In the genomic region with DNA sequence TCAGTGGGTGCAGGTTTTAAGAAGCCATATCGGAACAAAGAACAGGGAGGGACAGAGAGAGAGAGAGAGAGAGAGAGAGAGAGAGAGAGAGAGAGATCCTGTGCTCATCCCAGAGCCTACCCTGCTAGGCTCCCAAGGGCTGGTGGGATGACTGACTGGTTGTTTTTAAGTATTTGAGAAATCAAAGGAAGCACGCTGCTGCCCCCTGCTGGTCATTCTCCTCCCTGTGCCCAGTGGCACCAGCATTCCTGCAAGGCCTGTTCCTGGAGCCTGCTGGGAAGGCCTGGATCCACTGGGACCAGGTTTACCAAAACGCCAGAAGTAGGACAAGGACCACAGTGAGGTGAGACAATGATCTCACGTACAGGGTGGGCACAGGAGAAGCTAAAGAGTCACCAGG, we compare ENCODE assay signal across 9 mouse cellular contexts. TPM values are rescaled to one million over a fixed set of nuclear protein-coding genes. Genes with fewer than 3 reads are reported as not detected.
DNase-seq lines count a peak whose midpoint lies in the region; ATAC-seq and TF ChIP-seq lines count a peak whose summit lies in the region.
"Had no signal": no experiment of that assay in that cellular context is flagged by ENCODE, and none has a peak within 500 bp of the region (broad histone marks: within the 10 kb centered on the region; RNA-seq: fewer than 3 reads in every experiment).

No protein-coding gene starts in this region.

- 15% methylated on average over 4 of the region's 4 CpGs for WGBS in lung, postnatal 0 days

- H3K4me3 ChIP-seq in ES-Bruce4 (ENCODE audit: low read depth, low read length), result no peak overlapping the region
- no peak overlapping the region for H3K4me3 ChIP-seq in lung, postnatal 0 days (ENCODE audit: low read depth, low read length)
- H3K4me3 ChIP-seq: lung, embryonic 15.5 days had no signal

- peak; percentile 96 for TF ChIP-seq CTCF in ES-Bruce4 (IDR thresholded peaks at IDR 0.05; ENCODE audit: low read depth, low read length)
- TF ChIP-seq CTCF in lung, postnatal 0 days (IDR thresholded peaks at IDR 0.05), result peak; percentile 89

- TF ChIP-seq POLR2A in ES-Bruce4 (IDR thresholded peaks at IDR 0.05; ENCODE audit: insufficient read depth, low read length), result no peak

- no peak overlapping the region for H3K27ac ChIP-seq in ES-Bruce4 (ENCODE audit: insufficient read depth, low read length)
- H3K27ac ChIP-seq in lung, postnatal 0 days (ENCODE audit: low read length), result no peak overlapping the region
- H3K27ac ChIP-seq: lung, embryonic 15.5 days had no signal

- no peaks in the 10 kb centered on the region for H3K27me3 ChIP-seq in ES-Bruce4 (ENCODE audit: control insufficient read depth, insufficient read depth, low read length, poor library complexity, severe bottlenecking)
- H3K27me3 ChIP-seq in lung, postnatal 0 days (replicated peaks; ENCODE audit: insufficient read depth, low read length), result no peaks in the 10 kb centered on the region
- H3K27me3 ChIP-seq: lung, embryonic 15.5 days had no signal

- H3K36me3 ChIP-seq in ES-Bruce4 (ENCODE audit: control insufficient read depth, insufficient read depth, low read length, poor library complexity, severe bottlenecking), result no peaks in the 10 kb centered on the region
- no peaks in the 10 kb centered on the region for H3K36me3 ChIP-seq in lung, postnatal 0 days (ENCODE audit: insufficient read depth, low read length)
- H3K36me3 ChIP-seq: lung, embryonic 15.5 days had no signal

- no peaks in the 10 kb centered on the region for H3K4me1 ChIP-seq in ES-Bruce4 (ENCODE audit: control insufficient read depth, insufficient read depth, low read length)
- no peaks in the 10 kb centered on the region for H3K4me1 ChIP-seq in lung, postnatal 0 days (ENCODE audit: insufficient read depth, low read depth, low read length)

- DNase-seq in adrenal gland, adult 8-10 months, result peak; percentile 68
- DNase-seq in embryo, embryonic 11 days, result peak; percentile 91
- peak; percentile 13 for DNase-seq in gonadal fat pad, adult 2 months (ENCODE audit: low read depth)
- peak; percentile 90 to 99 for DNase-seq in layer of hippocampus, adult 18-20 months (ENCODE audit: low spot score in 2 of 2)
- peak; percentile 87 for DNase-seq in lung, postnatal 0 days (ENCODE audit: low spot score)
- DNase-seq in right cerebral cortex, postnatal 36 days (ENCODE audit: low spot score in 2 of 2), result peak; percentile 91 to 92

- ATAC-seq in lung, postnatal 0 days, result 0 out of 2 replicates have a peak, but pooled peaks have one; percentile 44
- ATAC-seq in activated CD4-positive, CD25-positive, alpha-beta regulatory T cell, adult 4 months, result no peak

- no peaks in the 10 kb centered on the region for H3K9me3 ChIP-seq in ES-Bruce4 (replicated peaks; ENCODE audit: control insufficient read depth, insufficient read depth, low read length, poor library complexity, severe bottlenecking)
- no peaks in the 10 kb centered on the region for H3K9me3 ChIP-seq in lung, postnatal 0 days (ENCODE audit: low read length)
- H3K9me3 ChIP-seq: lung, embryonic 15.5 days had no signal

- H3K4me2 ChIP-seq in lung, postnatal 0 days (replicated peaks; ENCODE audit: low read depth, low read length), result no peak overlapping the region
- H3K4me2 ChIP-seq: lung, embryonic 15.5 days had no signal

- no peak for TF ChIP-seq EP300 in ES-Bruce4 (IDR thresholded peaks at IDR 0.05; ENCODE audit: insufficient read depth, low read depth, low read length)
- no peak for TF ChIP-seq EP300 in lung, postnatal 0 days (IDR thresholded peaks at IDR 0.05)

- no peak overlapping the region for H3K9ac ChIP-seq in ES-Bruce4 (ENCODE audit: low read depth, poor library complexity, severe bottlenecking)
- no peak overlapping the region for H3K9ac ChIP-seq in lung, postnatal 0 days (replicated peaks; ENCODE audit: low read depth)
- H3K9ac ChIP-seq: lung, embryonic 15.5 days had no signal

RNA-seq across cellular contexts. Expression of a gene that starts 26.7 kb away (rescaled TPM):
- polyA plus RNA-seq in ES-Bruce4 (2011; ENCODE audit: insufficient read depth, insufficient read length, low read depth, missing spikeins), result 4.0 and 4.1 TPM in 2 replicates
- 10 to 100 TPM in 2 of 4 experiments, 1 to 10 TPM in 2; 6.2 to 14.0 (median 10.4) TPM for total RNA-seq in adrenal gland, adult 8-10 months (2022)
- 4.6 and 6.3 TPM in 2 replicates for polyA plus RNA-seq in gonadal fat pad, adult 2 months (2012; rRNA removed)
- total RNA-seq in layer of hippocampus, adult 18-20 months (2021), result 10 to 100 TPM; 16.8 to 17.7 TPM
- 1.6 and 2.4 TPM in 2 replicates for polyA plus RNA-seq in lung, postnatal 0 days (2015; fragmentation: Nextera tagmentation; extraction: Ambion mirVana)
- polyA plus RNA-seq in activated CD4-positive, CD25-positive, alpha-beta regulatory T cell, adult 4 months (2017; shearing (Covaris generic)), result under 1 TPM in 1 of 2 experiments, not detected in 1; 0.08 TPM

RNA-seq across cellular contexts. Expression of a gene that starts 46.2 kb away (rescaled TPM):
- polyA plus RNA-seq in ES-Bruce4 (2011; ENCODE audit: insufficient read depth, insufficient read length, low read depth, missing spikeins), result 34.9 and 41.9 TPM in 2 replicates
- total RNA-seq in adrenal gland, adult 8-10 months (2022), result under 1 TPM in 3 of 4 experiments, not detected in 1; 0.49 to 0.99 (median 0.89) TPM
- 1.1 and 2.7 TPM in 2 replicates for polyA plus RNA-seq in gonadal fat pad, adult 2 months (2012; rRNA removed)
- 1 to 10 TPM; 2.7 to 4.5 TPM for total RNA-seq in layer of hippocampus, adult 18-20 months (2021)
- 13.5 and 18.3 TPM in 2 replicates for polyA plus RNA-seq in lung, postnatal 0 days (2015; fragmentation: Nextera tagmentation; extraction: Ambion mirVana)
- polyA plus RNA-seq in activated CD4-positive, CD25-positive, alpha-beta regulatory T cell, adult 4 months (2017; shearing (Covaris generic)), result under 1 TPM in 1 of 2 experiments, not detected in 1; 0.52 TPM

RNA-seq across cellular contexts. Expression of a gene that starts 48.0 kb away (rescaled TPM):
- 68.4 and 74.6 TPM in 2 replicates for polyA plus RNA-seq in ES-Bruce4 (2011; ENCODE audit: insufficient read depth, insufficient read length, low read depth, missing spikeins)
- 10 to 100 TPM; 39.7 to 52.1 (median 46.1) TPM for total RNA-seq in adrenal gland, adult 8-10 months (2022)
- 31.1 and 36.4 TPM in 2 replicates for polyA plus RNA-seq in gonadal fat pad, adult 2 months (2012; rRNA removed)
- total RNA-seq in layer of hippocampus, adult 18-20 months (2021), result 10 to 100 TPM; 36.5 to 42.1 TPM
- 20.8 and 21.8 TPM in 2 replicates for polyA plus RNA-seq in lung, postnatal 0 days (2015; fragmentation: Nextera tagmentation; extraction: Ambion mirVana)
- 10 to 100 TPM; 15.7 to 17.2 TPM for polyA plus RNA-seq in activated CD4-positive, CD25-positive, alpha-beta regulatory T cell, adult 4 months (2017; shearing (Covaris generic))

Comparison
In these comparisons a context has a peak if more than half of its experiments do, and no peak if none do; other contexts are left out.
1. DNase-seq: peak in every context shown above with its lines; median percentile 94 in layer of hippocampus, adult 18-20 months; 92 in right cerebral cortex, postnatal 36 days; 91 in embryo, embryonic 11 days; 87 in lung, postnatal 0 days; 68 in adrenal gland, adult 8-10 months; 13 in gonadal fat pad, adult 2 months.